Mouse (Mus musculus): ENCODE measurements around the gene Tyw1. TPM values are rescaled to one million over a fixed set of nuclear protein-coding genes. Genes with fewer than 3 reads are reported as not detected.

Gene Tyw1
- total RNA-seq, 2 experiments from 2014 or later = 16.9 to 18.4 TPM

DNA sequence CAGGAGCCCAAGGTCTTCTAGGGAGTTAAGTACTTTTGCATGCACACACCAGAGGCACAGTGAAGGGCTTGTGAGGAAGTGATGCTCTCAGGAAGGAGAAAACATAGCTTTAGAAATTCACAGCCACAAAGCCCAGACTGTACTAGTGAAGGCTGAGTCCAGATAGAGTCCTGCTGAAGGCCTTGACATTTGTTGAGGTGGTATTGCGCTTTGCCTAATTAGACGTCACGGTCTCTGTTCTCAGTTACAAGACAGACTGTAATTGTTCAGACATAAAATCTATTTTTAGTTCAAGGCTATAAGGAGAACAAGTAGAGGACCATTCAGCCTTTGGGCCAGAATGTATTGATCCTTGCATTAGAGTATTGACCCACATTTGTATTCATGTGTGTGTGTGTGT lies 58.1 kb downstream of the Tyw1 start:
- no peak for DNase-seq (ENCODE audit: low spot score in 2 of 2)

DNA sequence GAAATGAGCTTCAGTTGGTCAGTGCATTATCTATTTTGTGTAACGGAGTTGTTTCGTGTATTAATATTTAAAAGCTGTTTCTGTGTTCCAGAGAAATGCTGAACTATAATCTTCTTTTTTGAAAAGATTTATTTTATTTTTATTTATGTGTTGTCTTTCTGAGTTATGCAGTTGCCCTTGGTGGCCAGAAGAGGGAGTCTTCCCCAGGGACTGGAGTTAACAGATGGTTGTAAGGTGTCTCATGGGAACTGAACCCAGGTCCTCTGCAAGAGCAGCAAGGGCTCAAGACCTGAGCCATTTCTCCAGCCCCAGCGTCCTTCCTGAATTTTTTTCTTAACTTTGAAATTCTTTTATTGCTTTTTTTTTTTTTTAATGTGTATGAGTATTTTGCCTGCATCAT lies 59.5 kb downstream of the Tyw1 start:
- DNase-seq (ENCODE audit: low spot score in 2 of 2) = no peak

DNA sequence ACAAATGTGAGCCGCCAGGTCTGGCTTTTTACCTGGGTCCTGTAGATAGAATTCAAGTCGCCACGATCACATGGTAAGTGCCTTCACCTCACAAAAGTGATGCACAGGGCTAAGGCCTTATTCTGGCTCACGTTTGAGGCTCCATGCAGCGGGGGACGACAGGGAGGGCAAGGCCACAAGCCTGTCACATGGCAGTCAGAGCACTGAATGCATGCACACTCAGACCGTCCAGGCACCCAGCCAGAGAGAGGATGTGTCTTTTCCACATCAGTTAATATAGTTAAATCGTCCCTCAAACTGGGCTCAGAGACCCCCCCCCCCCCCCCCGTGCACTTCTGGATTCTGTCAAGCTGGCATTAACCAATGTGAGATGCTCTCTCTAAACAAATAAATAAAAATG lies 60.9 kb downstream of the Tyw1 start:
- DNase-seq (ENCODE audit: low spot score in 2 of 2) = no peak

DNA sequence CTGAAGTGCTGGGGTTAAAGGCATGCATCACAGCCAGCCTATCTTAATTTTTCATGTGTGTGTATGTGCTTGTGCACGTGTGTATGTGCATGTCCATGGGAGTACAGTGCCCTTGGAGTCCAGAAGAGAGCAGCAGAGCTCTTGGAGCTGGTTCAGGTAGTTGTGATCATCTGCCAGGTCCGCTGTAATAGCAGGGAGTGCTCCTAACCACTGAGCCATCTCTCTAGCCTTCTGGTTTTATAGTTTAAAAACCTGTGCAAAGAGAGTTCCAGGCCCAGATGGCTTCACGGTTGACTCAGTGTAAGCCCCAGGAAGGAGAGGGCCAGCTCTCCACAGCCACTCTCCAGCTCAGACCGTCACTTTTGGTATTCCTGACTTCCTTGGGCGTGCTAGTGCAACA lies 64.4 kb downstream of the Tyw1 start:
- no peak for DNase-seq (ENCODE audit: low spot score in 2 of 2)

DNA sequence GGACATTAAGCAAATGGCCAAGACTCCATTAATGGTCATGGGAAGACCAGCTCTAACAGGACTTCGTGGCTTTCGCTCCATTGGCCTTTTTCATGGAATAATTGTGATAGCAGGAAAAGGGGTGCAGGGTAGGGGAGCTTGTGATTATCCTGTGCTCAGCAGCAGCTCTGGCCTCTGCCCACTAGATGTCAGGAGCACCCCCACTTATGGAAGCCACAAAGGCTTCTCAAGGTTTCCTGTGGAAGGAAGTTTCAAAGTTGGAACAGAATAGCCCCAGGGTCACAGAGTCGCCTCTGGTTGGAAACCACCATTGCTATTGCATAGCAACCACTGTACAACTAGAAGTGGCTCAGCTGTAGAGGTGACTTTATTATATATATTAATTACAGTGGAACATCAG lies 65.1 kb downstream of the Tyw1 start:
- DNase-seq (ENCODE audit: low spot score in 2 of 2) = peak; percentile 28 to 45

DNA sequence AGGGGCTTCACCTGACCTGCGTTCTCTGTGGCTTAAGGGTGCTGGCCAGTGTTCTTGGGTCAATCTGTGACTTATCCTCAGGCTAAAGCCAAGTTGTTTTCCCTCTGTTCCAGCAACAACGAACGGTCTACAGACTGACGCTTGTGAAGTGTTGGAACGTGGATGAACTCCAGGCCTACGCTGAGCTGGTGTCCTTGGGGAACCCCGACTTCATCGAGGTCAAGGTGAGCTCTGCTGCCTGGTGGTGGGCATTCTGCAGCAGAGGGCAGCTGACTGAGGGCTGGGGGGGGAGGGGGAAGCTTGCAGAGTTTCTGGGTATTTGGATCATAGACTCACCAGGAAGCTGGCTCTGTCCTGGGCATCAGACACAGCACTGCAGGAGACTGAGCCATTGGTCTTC lies 70.1 kb downstream of the Tyw1 start:
- no peak for DNase-seq (ENCODE audit: low spot score in 2 of 2)

DNA sequence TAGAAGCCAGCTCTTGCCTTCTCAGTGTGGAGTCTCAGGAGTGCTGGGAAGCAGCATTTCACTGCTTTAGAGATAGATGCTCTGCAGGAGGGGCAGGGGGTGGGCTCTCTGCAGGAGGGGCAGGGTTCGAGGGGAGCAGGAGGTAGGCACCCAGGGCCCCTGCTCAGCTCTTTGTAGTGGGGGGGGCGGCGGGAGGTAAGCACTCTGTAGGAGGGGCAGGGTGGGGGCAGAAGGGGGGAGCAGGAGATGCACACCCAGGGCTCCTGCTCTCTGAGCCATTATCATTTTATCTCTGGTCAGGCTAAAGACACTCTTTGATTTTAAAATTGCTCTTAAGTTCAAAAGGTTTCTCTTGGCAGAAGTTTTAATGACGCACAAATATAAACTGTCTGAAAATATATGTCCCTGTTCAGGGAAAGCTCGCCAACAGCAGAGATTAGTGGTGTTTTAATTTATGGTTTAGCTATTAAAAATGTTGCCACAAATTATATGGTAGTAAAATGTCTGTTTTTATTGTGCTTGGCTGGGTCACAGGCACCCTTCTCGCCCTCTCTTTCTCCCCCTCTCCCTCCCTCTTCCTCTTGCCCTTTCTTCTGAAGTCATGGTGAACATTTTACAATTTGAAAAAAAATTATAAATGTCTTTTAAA lies 72.3 kb downstream of the Tyw1 start:
- DNase-seq (ENCODE audit: low spot score in 2 of 2) = no peak

DNA sequence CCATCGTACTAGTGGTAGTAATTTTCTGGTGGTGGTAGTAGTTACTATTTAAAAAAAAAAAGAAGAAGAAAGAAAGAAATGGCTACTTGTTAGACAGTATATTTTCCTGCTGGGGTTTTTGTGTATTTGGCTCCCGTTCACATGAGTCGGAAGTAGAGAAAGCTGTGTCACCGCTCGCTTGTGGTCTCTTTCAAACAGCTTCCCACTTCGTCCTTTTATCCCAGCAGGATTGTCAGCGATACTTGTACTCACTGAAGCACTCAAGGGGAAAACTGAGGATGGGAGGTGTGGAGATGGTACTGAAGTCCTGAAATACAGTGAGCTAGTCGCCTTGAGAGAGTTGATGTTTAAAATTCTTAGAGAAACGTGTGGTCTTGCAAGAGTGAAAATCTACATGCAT lies 72.9 kb downstream of the Tyw1 start:
- DNase-seq (ENCODE audit: low spot score in 2 of 2) = no peak

DNA sequence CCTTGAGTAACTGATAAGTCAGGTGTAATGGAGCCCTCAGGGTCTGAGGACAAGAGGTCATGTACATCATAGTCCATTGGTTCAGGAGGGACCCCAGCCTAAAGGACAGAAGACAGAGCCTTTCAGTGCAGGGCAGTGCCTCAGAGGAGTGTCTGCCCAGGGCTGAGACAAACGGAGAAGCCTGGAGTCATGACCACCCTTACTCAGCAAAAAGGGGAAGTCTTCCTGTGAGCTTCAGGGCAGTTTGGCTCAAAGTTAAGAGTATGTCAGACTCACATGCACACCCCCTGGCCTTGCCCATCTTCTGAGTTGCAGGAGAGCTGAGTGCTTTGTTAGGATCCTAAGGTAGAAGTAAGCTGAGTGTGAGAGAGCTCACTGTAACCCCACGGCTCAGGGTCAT lies 74.5 kb downstream of the Tyw1 start:
- DNase-seq (ENCODE audit: low spot score in 2 of 2) = no peak

DNA sequence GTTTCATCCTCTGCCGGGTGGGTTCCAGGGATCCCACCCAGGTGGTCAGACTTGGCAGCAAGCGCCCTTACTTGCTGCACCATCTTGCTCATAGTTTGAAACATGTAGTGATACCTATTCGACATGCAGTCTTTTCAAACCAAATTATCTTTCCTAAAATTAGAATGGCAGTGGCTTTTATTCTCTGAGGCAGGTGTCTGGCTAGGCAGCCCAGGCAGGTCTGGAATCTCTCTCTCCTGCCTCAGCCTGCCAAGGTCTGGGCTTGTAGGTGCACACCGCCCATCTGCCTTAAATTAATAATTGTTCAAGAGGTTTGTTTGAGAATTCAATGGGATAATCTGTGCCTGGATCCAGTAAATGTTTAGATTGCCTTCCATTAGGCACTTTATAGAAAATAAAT lies 75.4 kb downstream of the Tyw1 start:
- no peak for DNase-seq (ENCODE audit: low spot score in 2 of 2)

DNA sequence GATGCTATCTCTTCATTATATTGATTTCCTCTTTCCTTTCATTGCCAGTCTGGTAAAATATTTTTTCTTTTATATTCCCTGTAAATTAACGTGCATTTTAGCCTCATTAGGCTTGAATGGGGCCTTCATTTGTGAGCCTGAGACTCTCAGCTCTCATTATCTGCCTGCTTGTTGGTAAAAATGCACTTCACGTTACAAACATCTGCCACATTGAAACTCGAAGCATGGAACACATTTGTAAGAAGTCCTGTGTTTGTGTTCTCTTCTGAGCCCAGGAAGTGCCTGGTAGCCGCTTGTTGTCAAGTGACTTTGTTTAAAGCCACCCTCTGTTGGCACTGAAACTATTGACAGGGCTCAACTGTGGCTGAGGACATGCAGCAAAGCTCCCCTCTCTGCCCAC lies 75.8 kb downstream of the Tyw1 start:
- DNase-seq (ENCODE audit: low spot score in 2 of 2) = peak in 1 of 2 experiments; percentile 15

DNA sequence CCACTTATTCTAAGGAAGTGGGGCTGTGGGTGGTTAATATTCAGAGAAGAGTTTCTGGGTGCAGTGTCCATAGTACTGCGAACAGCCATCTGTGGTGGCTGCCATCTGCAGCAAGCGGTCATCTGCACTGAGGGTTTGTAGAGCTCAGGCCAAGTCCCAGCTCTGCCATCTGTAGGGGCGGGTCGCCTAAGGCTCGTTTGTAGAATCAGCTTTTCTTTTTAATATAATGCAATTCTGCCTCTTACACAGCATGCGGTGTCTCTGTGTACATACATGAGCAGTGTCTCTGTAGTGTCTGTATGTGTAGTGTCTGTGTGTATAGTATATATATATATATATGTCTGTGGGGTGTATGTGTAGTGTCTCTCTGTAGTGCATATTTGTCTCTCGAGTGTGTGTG lies 78.1 kb downstream of the Tyw1 start:
- no peak for DNase-seq (ENCODE audit: low spot score in 2 of 2)

DNA sequence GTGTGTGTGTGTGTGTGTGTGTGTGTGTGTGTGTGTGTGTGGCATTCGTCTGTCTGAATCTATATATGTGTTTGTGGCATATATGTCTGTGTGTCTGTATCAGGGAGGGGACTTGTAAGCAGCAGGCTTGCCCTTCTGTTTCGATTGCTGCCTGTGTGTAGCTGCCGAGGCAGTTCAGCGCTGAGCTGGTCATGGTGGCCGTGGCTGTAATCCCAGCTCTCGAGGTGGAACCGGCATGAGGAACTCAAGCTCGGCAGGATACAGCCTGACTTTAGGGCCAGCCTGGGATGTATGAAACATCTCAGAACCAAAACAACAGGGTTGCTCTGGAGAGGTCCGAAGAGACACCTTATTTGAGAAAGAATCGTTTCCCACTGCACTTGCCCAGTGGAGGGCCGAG lies 78.6 kb downstream of the Tyw1 start:
- no peak for DNase-seq (ENCODE audit: low spot score in 2 of 2)

DNA sequence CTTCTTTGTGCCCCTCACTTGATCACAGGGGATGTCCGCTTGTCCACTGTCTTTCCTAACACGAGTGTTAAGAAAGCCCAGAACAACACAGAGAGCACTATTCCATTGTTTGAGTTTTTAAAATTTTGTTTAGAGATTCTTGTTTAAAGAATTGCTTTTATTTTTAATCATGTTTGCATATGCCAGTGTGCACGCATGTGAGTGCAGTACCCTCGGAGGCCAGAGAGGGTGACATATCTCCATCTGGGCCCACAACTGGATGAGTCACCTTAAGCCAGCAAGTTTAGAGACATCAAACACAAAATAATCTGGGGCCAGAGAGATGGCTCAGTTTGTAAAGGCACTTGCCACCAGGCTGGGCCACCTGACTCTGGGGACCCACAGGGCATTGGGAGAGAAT lies 80.0 kb downstream of the Tyw1 start:
- DNase-seq (ENCODE audit: low spot score in 2 of 2) = no peak

DNA sequence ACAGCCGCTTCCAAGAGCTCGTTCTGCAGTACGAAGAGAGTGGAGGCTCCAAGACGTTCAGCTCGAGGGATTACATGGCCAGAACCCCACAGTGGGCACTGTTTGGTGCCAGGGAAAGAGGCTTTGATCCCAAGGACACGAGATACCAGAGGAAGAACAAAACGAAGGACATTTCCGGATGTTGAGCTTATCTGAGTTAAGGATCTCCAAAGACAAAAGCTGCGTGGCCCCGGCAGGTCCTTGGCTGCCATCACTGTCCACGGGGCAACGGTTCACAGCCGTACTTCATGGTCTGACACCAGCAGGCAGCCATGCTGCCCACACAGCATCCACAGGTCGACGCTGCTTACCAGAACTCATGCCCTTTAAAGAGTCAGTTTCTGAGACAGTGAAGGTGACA lies 85.2 kb downstream of the Tyw1 start:
- no peak for DNase-seq (ENCODE audit: low spot score in 2 of 2)

DNA sequence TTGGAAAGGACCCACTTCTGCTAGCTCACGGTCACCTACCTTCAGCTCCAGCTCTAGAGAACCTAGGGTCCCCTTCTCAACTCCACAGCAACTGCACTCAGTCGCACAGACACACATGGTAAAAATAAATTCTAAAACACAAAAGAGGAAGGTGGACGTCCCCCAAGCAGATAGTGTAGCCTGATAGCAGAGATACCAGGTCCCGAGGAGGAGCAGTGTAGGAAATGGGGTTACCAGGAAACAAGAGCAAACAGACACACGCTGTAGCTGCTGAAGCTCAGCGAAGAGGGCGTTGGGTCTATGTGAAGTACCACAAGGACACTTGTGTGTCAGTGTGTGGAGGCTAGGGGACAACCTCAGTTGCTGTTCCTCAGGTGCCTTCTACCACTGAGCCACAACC lies 89.6 kb downstream of the Tyw1 start:
- DNase-seq (ENCODE audit: low spot score in 2 of 2) = no peak

DNA sequence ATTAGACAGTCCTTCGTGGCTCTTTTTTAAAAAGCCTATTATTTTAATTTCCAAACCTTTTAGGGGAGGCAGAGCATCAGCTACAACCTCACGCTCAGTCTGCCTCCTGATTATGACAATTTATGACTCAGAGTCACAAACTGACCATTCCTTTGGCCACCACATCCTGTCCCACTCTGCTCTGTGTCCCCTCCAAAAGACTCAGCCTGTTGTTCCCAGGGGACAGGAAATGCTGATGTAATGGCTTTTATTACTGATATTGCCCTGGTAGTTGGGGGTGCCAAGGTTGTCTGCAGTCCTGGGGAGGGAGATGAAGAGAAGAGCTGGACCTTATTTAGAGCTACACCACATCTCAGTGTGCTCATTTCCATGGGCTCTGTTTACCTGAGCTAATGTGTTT lies 90.5 kb downstream of the Tyw1 start:
- DNase-seq (ENCODE audit: low spot score in 2 of 2) = no peak

DNA sequence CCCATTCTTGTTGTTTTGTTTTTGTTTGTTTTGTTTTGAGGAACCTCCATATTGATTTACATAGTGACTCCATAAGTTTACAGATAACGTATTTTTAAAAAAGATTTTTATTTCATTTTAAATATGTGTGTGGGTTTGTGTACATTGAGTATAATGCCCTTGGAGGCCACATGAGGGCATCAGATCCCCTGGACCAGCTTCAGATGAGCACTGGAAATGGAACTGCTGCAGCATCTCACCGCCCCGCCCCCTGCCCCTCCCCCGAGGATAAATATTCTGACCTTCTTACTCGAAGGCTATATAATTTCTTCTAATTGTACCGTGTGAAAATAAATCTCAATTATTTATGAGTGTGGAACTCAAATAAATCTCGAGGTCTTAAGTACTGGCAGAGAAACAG lies 99.8 kb downstream of the Tyw1 start:
- DNase-seq (ENCODE audit: low spot score in 2 of 2) = no peak

DNA sequence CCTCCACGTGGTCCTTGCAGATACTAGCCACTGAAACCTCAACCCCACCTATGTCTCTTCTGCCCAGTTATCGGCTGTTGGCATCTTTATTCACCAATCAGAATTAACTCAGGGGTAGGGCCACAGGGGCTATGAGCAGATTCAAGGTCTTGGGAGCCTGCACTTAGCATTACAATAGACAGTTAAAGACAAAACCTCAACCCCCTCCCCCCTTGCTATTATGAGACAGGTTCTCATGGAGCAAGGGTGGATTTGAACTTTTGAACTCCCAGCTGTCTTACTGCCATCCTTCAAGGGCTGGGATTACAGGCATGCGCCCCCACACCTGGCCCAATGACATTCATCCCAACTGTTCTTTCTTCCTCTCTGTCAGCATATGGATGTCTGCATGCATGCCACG lies 107.7 kb downstream of the Tyw1 start:
- DNase-seq (ENCODE audit: low spot score in 2 of 2) = no peak

DNA sequence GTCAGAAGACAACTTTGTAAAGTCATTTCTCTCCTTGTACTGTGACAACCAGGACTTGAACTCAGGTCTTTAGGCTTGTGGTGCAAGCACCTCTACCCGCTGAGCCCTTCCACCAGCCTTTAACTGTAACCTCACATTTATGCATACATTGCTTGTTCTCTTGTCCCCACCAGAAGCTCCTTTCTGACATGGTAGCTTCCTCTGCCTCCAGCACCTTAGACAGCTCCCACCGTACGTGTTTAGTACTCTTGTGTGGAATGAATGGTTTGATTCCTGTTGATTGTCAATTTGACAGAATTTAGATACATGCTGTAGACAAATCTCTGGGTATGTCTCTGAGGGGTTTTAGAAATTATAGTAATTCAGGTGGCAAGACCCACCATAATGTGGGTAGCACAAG lies 108.4 kb downstream of the Tyw1 start:
- no peak for DNase-seq (ENCODE audit: low spot score in 2 of 2)

DNA sequence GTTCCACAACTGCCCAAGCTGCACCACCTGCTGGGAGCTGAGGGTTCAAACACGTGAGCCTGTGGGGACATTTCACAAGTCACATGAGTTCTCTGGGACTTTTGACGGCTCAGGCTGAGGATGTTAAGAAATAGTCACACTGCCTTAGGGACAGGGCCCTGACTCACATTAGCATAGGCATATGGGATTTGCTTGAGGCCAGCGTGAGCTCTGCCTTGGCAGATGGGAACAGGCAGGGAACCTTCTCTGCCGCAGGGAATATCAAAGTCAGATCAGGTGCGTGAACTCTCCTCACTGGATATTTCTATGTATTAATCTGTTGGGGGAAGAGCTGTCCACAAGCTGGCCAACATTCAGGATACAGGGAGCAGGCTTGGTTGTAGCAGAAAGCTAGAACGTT lies 112.8 kb downstream of the Tyw1 start:
- DNase-seq (ENCODE audit: low spot score in 2 of 2) = no peak

DNA sequence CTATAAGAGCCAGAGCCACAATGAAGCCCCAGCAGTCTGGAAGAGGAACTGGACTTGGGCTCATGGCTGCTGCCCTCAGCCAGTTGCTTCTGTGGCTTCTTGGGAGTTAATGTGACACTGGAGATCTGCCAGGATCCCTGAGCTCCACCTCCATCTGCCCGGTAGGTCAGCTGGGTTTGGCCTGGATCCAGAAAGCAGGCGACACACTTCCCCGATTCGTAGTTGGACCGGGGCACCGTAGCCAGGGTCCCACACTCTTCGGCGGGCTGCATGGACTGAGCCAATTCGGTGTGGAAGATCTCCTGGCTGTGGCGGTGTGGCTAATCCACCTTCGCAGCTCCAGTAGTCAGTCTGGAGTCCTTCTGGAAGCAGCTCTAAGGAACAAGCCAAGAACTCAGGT lies 113.8 kb downstream of the Tyw1 start, which contains the start of gene Caln1:
Gene Caln1 (plus strand): TSS at position 219 of the 400 bp plus-strand sequence.
- no peak for DNase-seq (ENCODE audit: low spot score in 2 of 2)

DNA sequence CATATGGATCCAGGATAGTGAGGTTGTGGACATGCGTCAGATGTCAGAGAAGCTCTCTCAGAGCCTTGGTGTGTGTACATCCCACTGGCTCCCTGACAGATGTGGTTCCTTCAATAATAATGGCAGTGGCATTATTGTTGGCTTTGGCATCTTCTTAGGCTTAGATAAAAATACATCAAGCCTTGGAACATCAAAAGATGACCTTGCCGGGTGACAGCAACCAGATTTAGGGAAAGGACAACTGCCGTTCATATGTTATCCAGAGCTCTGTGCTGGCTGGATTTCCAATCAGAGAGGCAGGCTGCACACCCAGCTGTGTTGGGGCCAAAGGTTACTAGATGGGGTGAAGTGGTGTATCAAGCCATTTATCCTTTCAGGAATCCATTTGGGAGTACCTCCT lies 120.0 kb downstream of the Tyw1 start:
- no peak for DNase-seq (ENCODE audit: low spot score in 2 of 2)
